Mouse (Mus musculus) macrophage (primary cell): ENCODE measurements around the gene Erg. TPM values are rescaled to one million over a fixed set of nuclear protein-coding genes. Genes with fewer than 3 reads are reported as not detected.

Experiments used
- H3K27ac ChIP-seq: fragments of 350-480 bp; formaldehyde crosslinking; 2 replicates; pipeline ENCODE4 v1.9.0; 2021
- H3K36me3 ChIP-seq: fragments of 350-480 bp; formaldehyde crosslinking; 2 replicates; pipeline ENCODE4 v1.9.0; 2021; ENCODE audit errors: inconsistent target
- H3K4me3 ChIP-seq: fragments of 350-480 bp; formaldehyde crosslinking; 2 replicates; pipeline ENCODE4 v1.9.0; 2021; ENCODE audit errors: inconsistent target
- H3K79me2 ChIP-seq: fragments of 350-480 bp; formaldehyde crosslinking; 2 replicates; pipeline ENCODE4 v1.9.0; 2021; ENCODE audit errors: inconsistent target
- WGBS: methylation state at CpG from one replicate; pipeline ENCODE4 v1.1.7; 2026; ENCODE audit warnings: inconsistent platforms; ENCODE audit not compliant: missing documents; 5-methylcytosine and 5-hydroxymethylcytosine counted together
- polyA plus RNA-seq: library from polyadenylated mRNA; stranded (reverse); fragments of 250-400 nt; gene quantifications from 3 replicates; pipeline ENCODE4 v1.2.4, GENCODE M21; 2018; ENCODE audit warnings: inconsistent platforms

Erg gene
- polyA plus RNA-seq, 1 experiment from 2014 or later, result 0.26 TPM

GRCm38 (mm10) chr16:95478558-95478957 is 107.8 kb downstream of the Erg start:
- Histone ChIP-seq H3K79me2 (no peaks in the 10 kb centered on the region), H3K36me3 (no peaks in the 10 kb centered on the region), H3K4me3 (no peak overlapping the region), H3K27ac (no peak overlapping the region)
- 78% methylated on average over 5 of the region's 5 CpGs for WGBS

GRCm38 (mm10) chr16:95475041-95475440 is 111.4 kb downstream of the Erg start:
- no peaks in the 10 kb centered on the region for H3K79me2 ChIP-seq
- H3K4me3 ChIP-seq, result no peak overlapping the region
- H3K27ac ChIP-seq, result no peak overlapping the region
- H3K36me3 ChIP-seq, result no peaks in the 10 kb centered on the region
- whole genome bisulfite sequencing, result 80% methylated on average over 3 of the region's 3 CpGs

GRCm38 (mm10) chr16:95473946-95474345 is 112.4 kb downstream of the Erg start:
- WGBS, result 96% methylated on average over 3 of the region's 3 CpGs
- no peaks in the 10 kb centered on the region for H3K36me3 ChIP-seq
- H3K27ac ChIP-seq, result no peak overlapping the region
- no peaks in the 10 kb centered on the region for H3K79me2 ChIP-seq
- H3K4me3 ChIP-seq, result no peak overlapping the region

- WGBS, result 95% methylated on average over 11 of the region's 11 CpGs
- Histone ChIP-seq H3K27ac (no peak overlapping the region), H3K4me3 (no peak overlapping the region), H3K79me2 (no peaks in the 10 kb centered on the region), H3K36me3 (no peaks in the 10 kb centered on the region)
Observed at GRCm38 (mm10) chr16:95472771-95473170, 113.6 kb downstream of the Erg start.

GRCm38 (mm10) chr16:95469262-95470139 is 116.9 kb downstream of the Erg start:
- Histone ChIP-seq H3K79me2 (no peaks in the 10 kb centered on the region), H3K27ac (no peak overlapping the region), H3K36me3 (no peaks in the 10 kb centered on the region), H3K4me3 (no peak overlapping the region)
- 83% methylated on average over 9 of the region's 9 CpGs for WGBS

- 95% methylated on average over 2 of the region's 2 CpGs for WGBS
- H3K79me2 ChIP-seq, result no peaks in the 10 kb centered on the region
- H3K27ac ChIP-seq, result no peak overlapping the region
- H3K4me3 ChIP-seq, result no peak overlapping the region
- H3K36me3 ChIP-seq, result no peaks in the 10 kb centered on the region
Observed at GRCm38 (mm10) chr16:95467893-95468292, 118.5 kb downstream of the Erg start.

- H3K4me3 ChIP-seq, result no peak overlapping the region
- H3K27ac ChIP-seq, result no peak overlapping the region
- WGBS, result 100% methylated on average over 1 of the region's 1 CpGs
- H3K79me2 ChIP-seq, result no peaks in the 10 kb centered on the region
- H3K36me3 ChIP-seq, result no peaks in the 10 kb centered on the region
Observed at GRCm38 (mm10) chr16:95466548-95466947, 119.8 kb downstream of the Erg start.

- Histone ChIP-seq H3K27ac (no peak overlapping the region), H3K4me3 (no peak overlapping the region), H3K79me2 (no peaks in the 10 kb centered on the region), H3K36me3 (no peaks in the 10 kb centered on the region)
- WGBS, result 12% methylated on average over 8 of the region's 8 CpGs
Observed at GRCm38 (mm10) chr16:95464609-95465008, 121.8 kb downstream of the Erg start.

GRCm38 (mm10) chr16:95463796-95464195 is 122.6 kb downstream of the Erg start:
- WGBS, result 41% methylated on average over 6 of the region's 6 CpGs
- Histone ChIP-seq H3K36me3 (no peaks in the 10 kb centered on the region), H3K27ac (no peak overlapping the region), H3K4me3 (no peak overlapping the region), H3K79me2 (no peaks in the 10 kb centered on the region)

GRCm38 (mm10) chr16:95461941-95462340 is 124.5 kb downstream of the Erg start:
- Histone ChIP-seq H3K36me3 (no peaks in the 10 kb centered on the region), H3K4me3 (no peak overlapping the region), H3K79me2 (no peaks in the 10 kb centered on the region), H3K27ac (no peak overlapping the region)
- WGBS, result 81% methylated on average over 7 of the region's 7 CpGs

GRCm38 (mm10) chr16:95460336-95460735 is 126.1 kb downstream of the Erg start:
- no peak overlapping the region for H3K4me3 ChIP-seq
- no peaks in the 10 kb centered on the region for H3K79me2 ChIP-seq
- WGBS, result 93% methylated on average over 2 of the region's 2 CpGs
- H3K27ac ChIP-seq, result no peak overlapping the region
- no peaks in the 10 kb centered on the region for H3K36me3 ChIP-seq

- H3K79me2 ChIP-seq, result no peaks in the 10 kb centered on the region
- WGBS, result 52% methylated on average over 5 of the region's 5 CpGs
- H3K27ac ChIP-seq, result no peak overlapping the region
- no peaks in the 10 kb centered on the region for H3K36me3 ChIP-seq
- H3K4me3 ChIP-seq, result no peak overlapping the region
Observed at GRCm38 (mm10) chr16:95459325-95459691, 127.1 kb downstream of the Erg start.

- Histone ChIP-seq H3K4me3 (no peak overlapping the region), H3K79me2 (no peaks in the 10 kb centered on the region), H3K36me3 (no peaks in the 10 kb centered on the region), H3K27ac (no peak overlapping the region)
- 31% methylated on average over 17 of the region's 17 CpGs for WGBS
Observed at GRCm38 (mm10) chr16:95458590-95459324, 127.6 kb downstream of the Erg start.

- Histone ChIP-seq H3K36me3 (no peaks in the 10 kb centered on the region), H3K27ac (no peak overlapping the region), H3K79me2 (no peaks in the 10 kb centered on the region), H3K4me3 (no peak overlapping the region)
- WGBS, result 44% methylated on average over 3 of the region's 3 CpGs
Observed at GRCm38 (mm10) chr16:95457006-95457405, 129.4 kb downstream of the Erg start.

GRCm38 (mm10) chr16:95455896-95456295 is 130.5 kb downstream of the Erg start:
- 22% methylated on average over 8 of the region's 8 CpGs for WGBS
- Histone ChIP-seq H3K27ac (no peak overlapping the region), H3K79me2 (no peaks in the 10 kb centered on the region), H3K36me3 (no peaks in the 10 kb centered on the region), H3K4me3 (no peak overlapping the region)
